Mouse (Mus musculus) testis, adult 2 months (tissue): ENCODE data around the gene Rfx4.

Source experiments
- CTCF ChIP-seq: fragments of 200-500 bp; IDR thresholded peaks from 2 replicates; pipeline ENCODE4 v1.5.1; 2012; ENCODE audit warnings: low read depth, mild to moderate bottlenecking, inconsistent platforms, low read length, moderate library complexity; ENCODE audit not compliant: control insufficient read depth, insufficient read depth, insufficient replicate concordance
- POLR2A ChIP-seq: fragments of 200-500 bp; IDR thresholded peaks from 2 replicates; pipeline ENCODE4 v1.6.1; 2012; ENCODE audit warnings: low read depth, mild to moderate bottlenecking, inconsistent platforms, low read length, moderate library complexity; ENCODE audit not compliant: control insufficient read depth

DNA sequence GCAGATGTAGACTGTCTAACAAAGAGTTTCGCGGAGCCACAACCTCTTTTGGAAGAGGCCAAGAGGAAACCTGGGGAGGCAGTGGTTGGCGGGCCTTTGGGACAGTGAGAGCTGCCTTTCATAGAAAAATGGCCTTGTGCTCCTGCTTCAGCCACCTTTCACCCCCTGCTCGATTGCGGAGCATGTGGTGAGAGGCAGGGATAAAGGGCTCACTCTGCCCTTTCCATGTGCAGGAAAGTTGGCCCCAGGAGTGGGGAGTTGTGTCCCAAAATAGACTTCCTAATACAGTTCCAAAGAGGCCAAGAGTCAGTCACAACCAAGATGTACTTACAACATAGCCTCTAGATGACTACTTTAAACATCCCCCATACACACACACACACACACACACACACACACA is 145.8 kb downstream of the Rfx4 start:
- no peak for TF ChIP-seq CTCF
- TF ChIP-seq POLR2A: no peak
